Mouse (Mus musculus) hindbrain, embryonic 11.5 days (tissue): ENCODE results near the gene Hoxb7. TPM values are rescaled to one million over a fixed set of nuclear protein-coding genes. Genes with fewer than 3 reads are reported as not detected.

Experiments used
- ATAC-seq: fragments of 200-750 bp; cut with Nextera tagmentation; 2 replicates; pipeline ENCODE4 v1.8.0; 2017; ENCODE audit warnings: mild to moderate bottlenecking, moderate TSS enrichment, moderate library complexity; ENCODE audit not compliant: low FRiP score
- DNase-seq: peaks from one replicate; pipeline ENCODE4 v3.0.0-alpha.2; 2015; ENCODE audit warnings: low spot score
- H3K27ac ChIP-seq: fragments of 300-500 bp; sonication (generic); 2 replicates; pipeline ENCODE4 v1.5.1; 2014; ENCODE audit warnings: mild to moderate bottlenecking, low read depth, low read length
- H3K27me3 ChIP-seq: fragments of 300-500 bp; sonication (generic); 2 replicates; pipeline ENCODE4 v1.6.1; 2014; ENCODE audit warnings: mild to moderate bottlenecking, low read length, moderate library complexity, mixed read lengths; ENCODE audit not compliant: control insufficient read depth, insufficient read depth
- H3K36me3 ChIP-seq: fragments of 300-500 bp; sonication (generic); 2 replicates; pipeline ENCODE4 v1.6.1; 2014; ENCODE audit warnings: mild to moderate bottlenecking, low read length, moderate library complexity, mixed read lengths; ENCODE audit not compliant: control insufficient read depth, insufficient read depth
- H3K4me1 ChIP-seq: fragments of 300-500 bp; sonication (generic); replicated peaks from 2 replicates; pipeline ENCODE4 v1.6.1; 2014; ENCODE audit warnings: low read length, mixed read lengths; ENCODE audit not compliant: control insufficient read depth, insufficient read depth
- H3K4me2 ChIP-seq: fragments of 300-500 bp; sonication (generic); replicated peaks from 2 replicates; pipeline ENCODE4 v1.6.1; 2014; ENCODE audit warnings: mild to moderate bottlenecking, low read depth, low read length
- H3K4me3 ChIP-seq: fragments of 300-500 bp; sonication (generic); 2 replicates; pipeline ENCODE4 v1.5.1; 2014; ENCODE audit warnings: low read depth, low read length
- H3K9ac ChIP-seq: fragments of 300-500 bp; sonication (generic); 2 replicates; pipeline ENCODE4 v1.6.1; 2014; ENCODE audit warnings: low read depth, low read length
- H3K9me3 ChIP-seq: fragments of 300-500 bp; sonication (generic); 2 replicates; pipeline ENCODE4 v1.6.1; 2016; ENCODE audit warnings: low read length; ENCODE audit not compliant: control insufficient read depth
- WGBS: fragments of 180-500 bp; shearing (Covaris S2); extraction: QIAGEN DNeasy Blood & Tissue Kit; methylation state at CpG from one replicate; pipeline ENCODE4 v1.1.7; 2014; 5-methylcytosine and 5-hydroxymethylcytosine counted together
- polyA plus RNA-seq: library from polyadenylated mRNA; unstranded; fragments of >200 nt; fragmentation: Nextera tagmentation; extraction: Ambion mirVana; gene quantifications from 2 replicates; pipeline ENCODE4 v1.2.1, GENCODE M21; 2014

Gene Hoxb7
- polyA plus RNA-seq, 1 experiment from 2014 or later, result 4.0 TPM

DNA sequence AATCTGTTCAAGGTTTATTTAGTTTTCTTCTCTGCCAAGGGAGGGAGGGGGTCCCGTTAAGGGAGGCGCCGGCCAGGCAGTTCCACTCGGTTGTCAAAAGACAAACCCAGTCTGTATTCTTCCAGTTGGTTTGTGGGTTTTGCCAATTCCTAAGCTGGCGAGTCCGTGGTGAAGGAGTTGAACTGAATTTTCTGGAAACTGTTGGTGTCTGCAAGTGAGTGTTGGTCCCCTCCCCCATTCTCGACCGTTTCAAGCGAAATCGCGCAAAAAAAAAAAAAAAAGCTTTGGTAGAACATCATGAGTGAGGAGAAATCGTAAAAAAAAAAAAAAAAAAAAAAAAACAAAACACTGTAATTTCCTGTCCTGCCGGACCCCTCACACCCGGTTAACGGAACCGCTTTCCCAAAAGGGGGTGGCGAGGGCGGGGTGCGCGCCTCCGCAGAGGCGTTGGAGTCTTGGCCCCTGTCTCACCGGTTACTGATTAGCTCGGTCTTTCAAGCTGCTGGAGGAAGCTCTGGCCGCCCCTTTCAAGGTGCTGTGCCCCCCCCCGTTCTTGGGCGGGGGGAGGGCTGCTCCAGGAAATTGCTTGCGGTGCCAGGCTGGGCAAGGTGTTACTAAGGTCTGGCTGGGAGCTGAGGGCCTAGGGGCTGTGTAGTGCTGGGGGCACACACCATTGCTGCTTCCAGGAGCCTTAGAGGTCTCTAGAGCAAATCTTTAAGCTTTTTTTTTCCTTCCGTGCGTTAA lies 8.8 kb downstream of the Hoxb7 start:
- 0 out of 2 replicates have a peak overlapping the region, but pooled peaks have one; percentile 0 for H3K4me2 ChIP-seq
- DNase-seq (no peak), ATAC-seq (no peak)
- no peaks in the 10 kb centered on the region for H3K36me3 ChIP-seq
- H3K27ac ChIP-seq, result no peak overlapping the region
- peaks cover 96% of the 10 kb centered on the region for H3K27me3 ChIP-seq
- peak overlapping the region; percentile 12; the same call in 1 of the 2 replicates for H3K4me3 ChIP-seq
- no peaks in the 10 kb centered on the region for H3K4me1 ChIP-seq
- under 1% methylated on average over 30 of the region's 30 CpGs for WGBS
- H3K9ac ChIP-seq, result no peak overlapping the region
- no peaks in the 10 kb centered on the region for H3K9me3 ChIP-seq

DNA sequence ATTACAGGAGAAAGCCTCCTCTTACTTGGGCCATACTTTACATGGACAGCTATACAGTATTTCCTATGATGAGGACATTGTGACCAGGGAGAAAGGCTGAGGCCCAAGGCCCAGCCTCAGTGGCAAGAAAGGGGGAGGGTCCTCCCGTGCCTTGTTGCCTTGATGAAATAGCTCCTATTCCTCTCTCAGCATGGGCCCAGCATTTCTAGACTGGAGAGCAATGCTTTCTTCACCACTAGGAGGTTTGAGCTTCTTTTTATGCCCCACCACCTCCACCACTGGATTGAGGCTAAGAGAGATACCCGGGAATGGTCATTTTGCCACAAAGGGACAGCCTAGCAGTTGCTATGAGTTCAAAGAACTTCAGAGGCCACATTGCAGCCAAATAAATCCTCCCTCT lies 10.6 kb downstream of the Hoxb7 start:
- Histone ChIP-seq H3K9me3 (no peaks in the 10 kb centered on the region), H3K4me3 (no peak overlapping the region), H3K36me3 (no peaks in the 10 kb centered on the region), H3K9ac (no peak overlapping the region), H3K27ac (no peak overlapping the region; the same call in 1 of the 2 replicates), H3K4me1 (no peaks in the 10 kb centered on the region), H3K4me2 (no peak overlapping the region), H3K27me3 (peaks cover 97% of the 10 kb centered on the region)
- 2% methylated on average over 2 of the region's 2 CpGs for WGBS
- DNase-seq (no peak), ATAC-seq (no peak)

DNA sequence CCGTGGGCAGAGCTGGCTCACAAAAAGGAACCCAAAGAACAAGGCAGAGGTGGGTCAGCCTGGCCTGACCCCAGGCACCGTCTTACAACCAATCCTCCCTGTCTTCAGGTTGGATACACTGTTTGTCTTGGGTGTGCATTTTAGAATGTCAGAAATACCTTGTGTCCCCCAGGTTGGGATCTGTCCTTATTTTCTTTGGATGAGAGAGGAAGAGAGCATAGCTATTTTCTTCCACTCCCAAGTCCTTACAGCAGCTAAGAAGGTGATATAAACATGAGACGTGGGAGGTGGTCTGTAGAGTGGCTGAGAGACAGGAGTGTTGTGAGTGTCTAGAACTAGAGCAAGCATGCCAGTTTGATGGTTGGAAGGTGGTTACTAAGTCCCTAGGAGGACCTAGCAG lies 11.0 kb downstream of the Hoxb7 start:
- Histone ChIP-seq H3K4me1 (no peaks in the 10 kb centered on the region), H3K27me3 (peaks cover 97% of the 10 kb centered on the region), H3K9ac (no peak overlapping the region), H3K36me3 (no peaks in the 10 kb centered on the region), H3K27ac (no peak overlapping the region; the same call in 1 of the 2 replicates), H3K4me3 (no peak overlapping the region), H3K4me2 (no peak overlapping the region), H3K9me3 (no peaks in the 10 kb centered on the region)
- 0% methylated on average over 3 of the region's 3 CpGs for WGBS
- DNase-seq, result no peak
- ATAC-seq, result no peak

DNA sequence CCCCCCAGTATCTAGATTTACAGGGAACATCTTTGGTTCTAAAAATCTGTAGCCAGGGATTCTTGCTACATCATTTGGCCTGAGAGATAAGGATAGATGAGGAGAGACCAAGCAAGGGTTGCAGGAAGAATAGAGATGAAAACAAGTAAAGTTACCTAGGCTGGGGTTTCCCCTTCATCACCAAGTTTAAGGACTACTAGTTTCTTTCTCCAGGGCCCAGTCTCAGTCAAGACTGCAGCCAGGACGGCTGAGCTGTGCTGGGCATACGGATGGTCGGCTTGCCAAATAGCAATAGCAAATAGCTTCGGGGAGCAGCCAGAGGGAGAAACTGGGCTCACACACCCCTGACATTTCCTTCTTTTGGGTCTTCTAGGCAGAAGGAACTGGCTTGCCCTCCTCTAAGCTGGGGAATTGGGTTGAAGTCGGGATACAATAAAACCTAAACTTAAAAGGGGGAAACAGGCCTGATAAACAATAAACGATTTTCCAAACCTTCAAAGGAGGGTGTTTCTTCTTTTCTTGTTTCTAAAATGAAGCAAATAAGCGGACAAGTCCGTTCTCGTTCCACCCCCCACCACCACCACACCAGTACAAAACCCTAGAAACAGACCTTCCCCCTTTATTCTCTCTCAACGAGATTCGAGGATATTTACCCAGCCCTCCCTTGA lies 11.7 kb downstream of the Hoxb7 start:
- Histone ChIP-seq H3K4me3 (0 out of 2 replicates have a peak overlapping the region, but pooled peaks have one; percentile 2), H3K36me3 (no peaks in the 10 kb centered on the region), H3K27me3 (peaks cover 97% of the 10 kb centered on the region), H3K9me3 (no peaks in the 10 kb centered on the region), H3K4me1 (no peaks in the 10 kb centered on the region), H3K27ac (no peak overlapping the region), H3K9ac (no peak overlapping the region), H3K4me2 (no peak overlapping the region)
- 3% methylated on average over 11 of the region's 11 CpGs for WGBS
- ATAC-seq (no peak), DNase-seq (no peak)

DNA sequence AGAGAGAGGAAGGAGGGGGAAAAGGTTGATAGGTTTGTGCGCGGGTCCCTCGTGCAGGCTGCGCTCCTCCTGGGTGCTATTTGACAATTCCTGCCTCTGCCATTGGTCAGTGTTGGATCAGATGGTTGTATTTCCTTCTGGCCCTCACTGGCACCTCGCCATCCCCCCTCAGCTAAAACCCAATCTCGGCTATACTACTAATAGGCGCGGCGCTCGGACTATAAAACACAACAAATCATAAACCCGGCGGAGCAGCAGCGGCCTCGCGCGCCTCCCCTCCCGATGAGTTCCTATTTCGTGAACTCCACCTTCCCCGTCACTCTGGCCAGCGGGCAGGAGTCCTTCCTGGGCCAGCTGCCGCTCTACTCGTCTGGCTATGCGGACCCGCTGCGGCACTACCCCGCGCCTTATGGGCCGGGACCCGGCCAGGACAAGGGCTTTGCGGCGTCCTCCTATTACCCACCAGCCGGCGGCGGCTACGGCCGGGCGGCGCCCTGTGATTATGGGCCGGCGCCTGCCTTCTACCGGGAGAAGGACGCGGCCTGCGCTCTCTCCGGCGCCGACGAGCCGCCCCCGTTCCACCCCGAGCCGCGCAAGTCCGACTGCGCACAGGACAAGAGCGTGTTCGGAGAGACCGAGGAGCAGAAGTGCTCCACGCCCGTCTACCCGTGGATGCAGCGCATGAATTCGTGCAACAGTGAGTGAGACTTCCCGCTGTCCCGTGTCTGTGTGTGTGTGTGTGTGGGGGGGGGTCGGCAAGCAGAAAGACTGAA lies 12.7 kb downstream of the Hoxb7 start:
- ATAC-seq (no peak), DNase-seq (no peak)
- peak overlapping the region; percentile 33 for H3K4me3 ChIP-seq
- peak overlapping the region; percentile 28; the same call in 1 of the 2 replicates for H3K4me2 ChIP-seq
- no peaks in the 10 kb centered on the region for H3K4me1 ChIP-seq
- H3K27ac ChIP-seq, result peak overlapping the region; percentile 53
- no peaks in the 10 kb centered on the region for H3K9me3 ChIP-seq
- H3K27me3 ChIP-seq, result peaks cover 97% of the 10 kb centered on the region
- under 1% methylated on average over 66 of the region's 66 CpGs for WGBS
- H3K36me3 ChIP-seq, result no peaks in the 10 kb centered on the region
- peak overlapping the region; percentile 44; the same call in 1 of the 2 replicates for H3K9ac ChIP-seq

DNA sequence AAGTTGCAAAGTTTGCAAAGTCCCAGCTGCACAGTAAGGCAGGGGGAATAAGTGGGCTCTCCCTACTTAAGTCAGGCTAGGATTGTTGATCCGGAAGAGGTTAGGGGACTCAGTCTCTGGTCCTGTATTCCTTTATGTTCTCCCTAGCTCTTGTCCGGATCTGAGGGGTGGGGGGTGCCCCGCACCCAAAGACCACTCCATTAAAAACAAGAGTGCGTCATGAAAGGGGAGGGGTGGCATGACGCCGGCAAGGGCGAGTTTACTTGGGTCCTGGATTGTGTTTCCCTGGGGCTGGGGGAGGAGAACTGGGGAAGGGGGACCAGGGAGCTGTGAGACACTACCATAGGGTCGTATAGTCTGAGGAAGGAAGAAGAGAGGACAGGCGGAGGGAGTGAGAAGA lies 13.4 kb downstream of the Hoxb7 start:
- WGBS, result 0% methylated on average over 9 of the region's 9 CpGs
- H3K4me3 ChIP-seq, result peak overlapping the region; percentile 33

DNA sequence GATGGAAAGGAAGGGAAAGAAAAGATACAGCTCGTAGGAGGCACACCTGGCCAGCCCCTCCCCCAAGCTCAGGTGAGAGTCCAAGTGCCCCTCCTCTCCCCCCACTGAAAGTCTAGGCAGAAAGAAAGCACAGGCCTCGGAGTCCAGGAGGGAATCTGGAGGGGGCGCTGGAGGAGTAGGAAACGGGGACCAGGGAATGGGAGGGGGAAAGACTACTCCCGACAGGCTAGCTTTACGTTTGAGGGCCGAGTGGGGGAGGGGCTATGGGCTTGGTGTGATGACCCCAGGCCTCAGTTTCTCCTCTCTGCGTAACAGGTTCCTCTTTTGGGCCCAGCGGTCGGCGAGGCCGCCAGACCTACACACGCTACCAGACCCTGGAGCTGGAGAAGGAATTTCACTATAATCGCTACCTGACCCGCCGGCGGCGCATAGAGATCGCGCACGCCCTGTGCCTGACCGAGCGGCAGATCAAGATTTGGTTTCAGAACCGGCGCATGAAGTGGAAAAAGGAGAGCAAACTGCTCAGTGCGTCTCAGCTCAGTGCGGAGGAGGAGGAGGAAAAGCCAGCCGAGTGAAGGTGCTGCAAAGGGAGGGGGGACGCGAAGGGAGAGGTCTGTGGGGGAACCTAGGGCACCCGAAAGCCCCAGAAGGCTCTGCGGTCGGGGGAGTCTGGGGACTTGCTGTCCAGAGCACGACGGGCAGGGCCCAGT lies 14.1 kb downstream of the Hoxb7 start:
- Histone ChIP-seq H3K9ac (peak overlapping the region; percentile 32; the same call in 1 of the 2 replicates), H3K27me3 (peaks cover 95% of the 10 kb centered on the region), H3K9me3 (no peaks in the 10 kb centered on the region), H3K27ac (peak overlapping the region; percentile 42; the same call in 1 of the 2 replicates), H3K4me2 (peak overlapping the region; percentile 28), H3K36me3 (no peaks in the 10 kb centered on the region), H3K4me3 (peak overlapping the region; percentile 33), H3K4me1 (no peaks in the 10 kb centered on the region)
- DNase-seq, result no peak
- ATAC-seq, result no peak
- under 1% methylated on average over 35 of the region's 35 CpGs for WGBS

More for the DNA sequence above, 13.4 kb downstream of the Hoxb7 start:
- no peak overlapping the region for H3K27ac ChIP-seq
- H3K36me3 ChIP-seq, result no peaks in the 10 kb centered on the region
- ATAC-seq (no peak), DNase-seq (no peak)
- H3K9me3 ChIP-seq, result no peaks in the 10 kb centered on the region
- no peaks in the 10 kb centered on the region for H3K4me1 ChIP-seq
- H3K27me3 ChIP-seq, result peaks cover 95% of the 10 kb centered on the region
- no peak overlapping the region; the same call in 1 of the 2 replicates for H3K4me2 ChIP-seq
- peak overlapping the region; percentile 44; the same call in 1 of the 2 replicates for H3K9ac ChIP-seq

DNA sequence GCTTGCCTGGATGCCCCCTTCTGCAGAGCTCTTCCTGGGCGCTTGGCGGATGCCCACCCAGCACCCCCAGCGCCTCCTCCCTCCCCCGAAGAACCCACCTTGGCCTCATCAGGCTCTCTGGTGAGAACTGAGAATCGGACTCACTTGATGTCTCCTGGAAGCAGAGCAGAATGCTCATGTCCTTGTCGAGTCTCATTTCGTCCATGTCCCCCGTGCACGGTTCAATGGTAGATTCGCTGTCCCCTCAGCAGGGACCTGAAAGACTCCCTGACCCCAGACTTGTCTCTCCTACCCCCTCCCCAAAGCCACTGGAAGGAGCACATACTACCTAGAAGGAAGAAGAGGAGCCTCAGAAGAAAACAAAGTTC lies 14.6 kb downstream of the Hoxb7 start:
- Histone ChIP-seq H3K4me3 (peak overlapping the region; percentile 33), H3K27me3 (peaks cover 95% of the 10 kb centered on the region), H3K9me3 (no peaks in the 10 kb centered on the region), H3K4me1 (no peaks in the 10 kb centered on the region), H3K4me2 (peak overlapping the region; percentile 28), H3K36me3 (no peaks in the 10 kb centered on the region), H3K27ac (0 out of 2 replicates have a peak overlapping the region, but pooled peaks have one; percentile 42), H3K9ac (peak overlapping the region; percentile 32; the same call in 1 of the 2 replicates)
- DNase-seq (no peak), ATAC-seq (no peak)
- 3% methylated on average over 8 of the region's 10 CpGs for WGBS
